Comparison of ENCODE assay signal across 7 mouse cellular contexts in the genomic region with DNA sequence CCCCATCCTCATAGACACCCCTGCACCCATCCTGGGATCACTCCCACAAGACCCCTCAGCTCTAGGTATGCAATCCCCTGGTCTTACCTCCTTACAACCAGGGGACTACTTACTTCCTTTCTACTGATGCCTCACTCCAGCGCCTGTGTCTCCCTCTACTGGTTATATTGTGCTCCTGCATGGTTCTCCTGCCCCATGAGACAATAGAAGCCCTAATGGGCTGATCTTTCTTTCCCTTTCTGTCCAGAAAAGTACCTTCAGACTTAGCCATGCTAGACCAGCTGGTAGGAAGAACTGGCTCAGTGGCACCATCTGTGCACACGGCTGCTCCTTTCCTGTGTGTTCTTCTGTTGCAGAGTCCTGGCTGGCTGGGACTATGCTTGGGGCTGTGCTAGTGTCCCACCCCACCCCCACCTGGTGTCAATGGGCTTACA. TPM values are rescaled to one million over a fixed set of nuclear protein-coding genes. Genes with fewer than 3 reads are reported as not detected.
A peak's percentile ranks its signal among the peaks of the same experiment; 100 is the strongest.
DNase-seq lines count a peak whose midpoint lies in the region; ATAC-seq and TF ChIP-seq lines count a peak whose summit lies in the region.

No protein-coding gene starts in this region.

- peak; percentile 81 for TF ChIP-seq CTCF in left cerebral cortex, adult 2 months (IDR thresholded peaks at IDR 0.05)
- peak; percentile 37 to 65 (median 54) for TF ChIP-seq CTCF in MEL (IDR thresholded peaks at IDR 0.05 in 2 of 3, conservative IDR thresholded peaks at IDR 0.05 in 1 of 3; ENCODE audit: control insufficient read depth in 1 of 3, insufficient read depth in 1 of 3, low read depth in 2 of 3, low read length in 3 of 3, poor library complexity in 1 of 3, severe bottlenecking in 1 of 3)

- H3K4me3 ChIP-seq in left cerebral cortex, adult 2 months, result no peak overlapping the region
- no peak overlapping the region for H3K4me3 ChIP-seq in MEL (ENCODE audit: control insufficient read depth in 1 of 2, insufficient read depth in 1 of 2, low read depth in 2 of 2, low read length in 2 of 2)

- no peaks in the 10 kb centered on the region for H3K9me3 ChIP-seq in MEL (replicated peaks; ENCODE audit: insufficient read depth, low read length)

- no peaks in the 10 kb centered on the region for H3K79me2 ChIP-seq in MEL (ENCODE audit: control insufficient read depth, insufficient read depth, low read length, poor library complexity)

- H3K27me3 ChIP-seq in MEL (ENCODE audit: control insufficient read depth in 1 of 2, insufficient read depth in 2 of 2, low read length in 2 of 2), result 0 out of 4 replicates have a peak, but pooled peaks cover 0 to 1% of the 10 kb centered on the region in 2 experiments

- H3K36me3 ChIP-seq in MEL (ENCODE audit: control insufficient read depth in 1 of 2, insufficient read depth in 2 of 2, low read length in 2 of 2), result no peaks in the 10 kb centered on the region

- TF ChIP-seq RAD21 in MEL (IDR thresholded peaks at IDR 0.05; ENCODE audit: low read depth, low read length), result peak; percentile 27

- DNase-seq in left cerebral cortex, adult 2 months (ENCODE audit: extremely low spot score in 1 of 2, low spot score in 2 of 2), result no peak
- no peak for DNase-seq in left cerebral cortex, adult 8-10 months (ENCODE audit: low spot score in 2 of 2)
- peak; percentile 49 for DNase-seq in MEL (ENCODE audit: low read depth, low spot score)
- peak; percentile 7 for DNase-seq in c-Kit-positive CD71-positive TER-119-positive erythroid progenitor cells, embryonic 14.5 days (ENCODE audit: low spot score)
- peak; percentile 64 for DNase-seq in lung, postnatal 10 days
- peak; percentile 48 for DNase-seq in telencephalon, adult 2 months (ENCODE audit: low read depth, low spot score)

- no peak overlapping the region for H3K9ac ChIP-seq in MEL (ENCODE audit: control insufficient read depth, low read depth, low read length, poor library complexity, severe bottlenecking)

- no peak for TF ChIP-seq POLR2A in MEL (IDR thresholded peaks at IDR 0.05; ENCODE audit: control insufficient read depth in 1 of 2, insufficient read depth in 1 of 2, low read depth in 1 of 2, low read length in 2 of 2, poor library complexity in 1 of 2)

- no peak for TF ChIP-seq EP300 in MEL (IDR thresholded peaks at IDR 0.05; ENCODE audit: low read depth in 1 of 2, low read length in 2 of 2)

- H3K4me1 ChIP-seq in MEL (ENCODE audit: control insufficient read depth in 1 of 2, insufficient read depth in 2 of 2, low read length in 2 of 2), result no peaks in the 10 kb centered on the region

- ATAC-seq in inflammation-experienced regulatory T-cells, adult 6 months, result peak; percentile 85

- H3K27ac ChIP-seq in left cerebral cortex, adult 2 months, result peak overlapping the region; percentile 80; the same call in 1 of the 2 replicates
- no peak overlapping the region for H3K27ac ChIP-seq in MEL (ENCODE audit: control insufficient read depth, low read depth, low read length)

- intact Hi-C loops in left cerebral cortex, adult 2 months (cut with DNase I), result loop anchor here (1.0 to 10.0 kb wide), 3 partner anchors 78 to 200 kb away; no protein-coding TSS in a partner anchor

TF ChIP-seq in MEL, 35 proteins besides CTCF, POLR2A, EP300 and RAD21:
- TF ChIP-seq ETS1 (IDR thresholded peaks at IDR 0.05; ENCODE audit: low read depth, low read length) (no peak), SMC3 (IDR thresholded peaks at IDR 0.05; ENCODE audit: low read depth, low read length) (peak; percentile 26; the same call in 1 of the 2 replicates)
TF ChIP-seq in MEL: peak in this region for 1.

RNA-seq across cellular contexts. Expression of a gene that starts 22.8 kb away (rescaled TPM):
- 1 to 10 TPM; 1.2 to 1.6 TPM for total RNA-seq in left cerebral cortex, adult 2 months (2021)
- total RNA-seq in left cerebral cortex, adult 8-10 months (2022), result 1 to 10 TPM; 1.2 to 2.5 (median 1.3) TPM
- 2.6 and 3.4 TPM in 2 replicates for total RNA-seq in MEL (2012; rRNA removed)
- polyA plus RNA-seq in MEL (2012; ENCODE audit: insufficient read depth in 1 of 2, insufficient read length in 2 of 2, low read depth in 1 of 2, low replicate concordance in 2 of 2, missing spikeins in 1 of 2), result 1 to 10 TPM in 1 of 2 experiments, not detected in 1; 5.2 TPM
- polyA plus RNA-seq in inflammation-experienced regulatory T-cells, adult 6 months (2017; shearing (Covaris generic)), result 1 to 10 TPM in 1 of 3 experiments, under 1 TPM in 2; 0.50 to 3.9 (median 0.59) TPM

RNA-seq across cellular contexts. Expression of a gene that starts 49.5 kb away (rescaled TPM):
- 10 to 100 TPM; 20.6 to 20.9 TPM for total RNA-seq in left cerebral cortex, adult 2 months (2021)
- total RNA-seq in left cerebral cortex, adult 8-10 months (2022), result 10 to 100 TPM; 18.5 to 24.0 (median 20.4) TPM
- total RNA-seq in MEL (2012; rRNA removed), result 17.3 and 18.5 TPM in 2 replicates
- polyA plus RNA-seq in MEL (2012; ENCODE audit: insufficient read depth in 1 of 2, insufficient read length in 2 of 2, low read depth in 1 of 2, low replicate concordance in 2 of 2, missing spikeins in 1 of 2), result 10 to 100 TPM in 1 of 2 experiments, not detected in 1; 23.6 TPM
- polyA plus RNA-seq in inflammation-experienced regulatory T-cells, adult 6 months (2017; shearing (Covaris generic)), result 10 to 100 TPM; 12.7 to 16.1 (median 14.1) TPM

Comparison
In these comparisons a context has a peak if more than half of its experiments do, and no peak if none do; other contexts are left out.
1. DNase-seq: peak in MEL (single experiment), c-Kit-positive CD71-positive TER-119-positive erythroid progenitor cells, embryonic 14.5 days (single experiment), lung, postnatal 10 days (single experiment) and telencephalon, adult 2 months (single experiment); none in left cerebral cortex, adult 2 months (0 of 2) and left cerebral cortex, adult 8-10 months (0 of 2).